Mouse (Mus musculus) ES-Bruce4 (cell line): ENCODE measurements around the gene 5730480H06Rik. TPM values are rescaled to one million over a fixed set of nuclear protein-coding genes. Genes with fewer than 3 reads are reported as not detected.

Experiments
- H3K27ac ChIP-seq: 2 replicates; pipeline ENCODE4 v1.5.1; 2012; ENCODE audit warnings: low read length, inconsistent platforms; ENCODE audit not compliant: insufficient read depth
- H3K27me3 ChIP-seq: 2 replicates; pipeline ENCODE4 v1.6.1; 2012; ENCODE audit warnings: mild to moderate bottlenecking, low read length, inconsistent platforms; ENCODE audit not compliant: control insufficient read depth, poor library complexity, insufficient read depth, severe bottlenecking
- H3K36me3 ChIP-seq: 2 replicates; pipeline ENCODE4 v1.6.1; 2012; ENCODE audit warnings: inconsistent platforms, mild to moderate bottlenecking, low read length, moderate library complexity; ENCODE audit not compliant: control insufficient read depth, poor library complexity, insufficient read depth, severe bottlenecking
- H3K4me1 ChIP-seq: one replicate; pipeline ENCODE4 v1.8.1; 2011; ENCODE audit warnings: low read length; ENCODE audit not compliant: control insufficient read depth, insufficient read depth
- H3K4me3 ChIP-seq: 2 replicates; pipeline ENCODE4 v1.5.1; 2011; ENCODE audit warnings: low read depth, mild to moderate bottlenecking, low read length
- H3K9ac ChIP-seq: 2 replicates; pipeline ENCODE4 v1.6.1; 2012; ENCODE audit warnings: low read depth, mild to moderate bottlenecking, inconsistent platforms; ENCODE audit not compliant: poor library complexity, severe bottlenecking
- H3K9me3 ChIP-seq: replicated peaks from 2 replicates; pipeline ENCODE4 v1.6.1; 2012; ENCODE audit warnings: mild to moderate bottlenecking, low read length, inconsistent platforms; ENCODE audit not compliant: control insufficient read depth, poor library complexity, insufficient read depth, severe bottlenecking
- CTCF ChIP-seq: IDR thresholded peaks from one replicate; pipeline ENCODE4 v1.8.1; 2011; ENCODE audit warnings: low read depth, low read length
- EP300 ChIP-seq: IDR thresholded peaks from 2 replicates; pipeline ENCODE4 v1.6.1; 2011; ENCODE audit warnings: low read depth, low read length; ENCODE audit not compliant: insufficient read depth
- POLR2A ChIP-seq: IDR thresholded peaks from one replicate; pipeline ENCODE4 v1.8.1; 2011; ENCODE audit warnings: low read length; ENCODE audit not compliant: insufficient read depth
- polyA plus RNA-seq: library from polyadenylated mRNA; stranded (reverse); fragments of >200 nt; gene quantifications from 2 replicates; pipeline ENCODE4 v1.2.4, GENCODE M21; 2011; ENCODE audit warnings: low read depth; ENCODE audit not compliant: missing spikeins, insufficient read depth, insufficient read length

5730480H06Rik gene
- polyA plus RNA-seq, 1 experiment, result 24.2 TPM

DNA sequence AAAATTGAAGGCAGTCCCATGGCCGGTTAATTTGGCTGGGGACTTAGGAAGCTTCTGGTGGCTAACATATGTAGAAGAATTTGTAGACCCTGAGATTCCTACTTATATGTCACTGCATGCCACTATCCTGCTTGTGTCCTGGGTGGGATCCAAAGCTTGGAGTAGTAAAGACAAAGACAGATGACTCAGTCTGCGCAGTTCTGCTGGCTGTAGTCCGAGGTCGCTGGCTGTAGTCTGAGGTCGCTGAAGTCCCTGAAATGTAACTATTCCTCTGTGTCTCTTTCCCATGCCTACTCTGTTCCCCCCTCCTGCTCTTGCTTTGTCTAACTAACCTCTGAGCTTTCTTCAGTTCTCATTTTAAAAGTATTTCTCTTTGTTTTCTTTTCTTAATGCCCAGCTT lies 82.6 kb downstream of the 5730480H06Rik start:
- Histone ChIP-seq H3K27ac (no peak overlapping the region), H3K4me1 (no peaks in the 10 kb centered on the region), H3K4me3 (no peak overlapping the region), H3K27me3 (no peaks in the 10 kb centered on the region), H3K9ac (no peak overlapping the region), H3K9me3 (no peaks in the 10 kb centered on the region), H3K36me3 (no peaks in the 10 kb centered on the region)
- TF ChIP-seq EP300, result no peak
- no peak for TF ChIP-seq CTCF
- TF ChIP-seq POLR2A, result no peak

DNA sequence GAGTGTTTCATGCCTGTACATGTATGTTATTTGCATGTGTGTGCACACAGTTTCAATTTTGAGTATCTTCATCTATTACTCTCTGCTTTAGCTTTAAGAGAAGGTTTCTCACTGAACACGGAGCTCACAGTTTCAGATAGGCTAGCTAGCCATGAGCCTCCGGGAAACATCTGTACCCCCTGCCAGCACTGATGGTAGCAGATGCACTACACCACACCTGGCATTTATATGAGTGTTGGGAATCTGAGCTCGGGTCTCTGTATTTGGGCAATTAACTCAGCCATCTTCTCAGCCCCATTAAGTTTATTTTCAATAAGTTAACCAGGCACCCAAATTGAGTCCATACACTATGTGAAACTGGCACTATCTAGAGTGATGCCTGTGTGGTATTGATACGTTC lies 83.7 kb downstream of the 5730480H06Rik start:
- Histone ChIP-seq H3K4me1 (no peaks in the 10 kb centered on the region), H3K4me3 (no peak overlapping the region), H3K27ac (no peak overlapping the region), H3K27me3 (no peaks in the 10 kb centered on the region), H3K9me3 (no peaks in the 10 kb centered on the region), H3K36me3 (no peaks in the 10 kb centered on the region), H3K9ac (no peak overlapping the region)
- TF ChIP-seq CTCF (no peak), EP300 (no peak), POLR2A (no peak)

DNA sequence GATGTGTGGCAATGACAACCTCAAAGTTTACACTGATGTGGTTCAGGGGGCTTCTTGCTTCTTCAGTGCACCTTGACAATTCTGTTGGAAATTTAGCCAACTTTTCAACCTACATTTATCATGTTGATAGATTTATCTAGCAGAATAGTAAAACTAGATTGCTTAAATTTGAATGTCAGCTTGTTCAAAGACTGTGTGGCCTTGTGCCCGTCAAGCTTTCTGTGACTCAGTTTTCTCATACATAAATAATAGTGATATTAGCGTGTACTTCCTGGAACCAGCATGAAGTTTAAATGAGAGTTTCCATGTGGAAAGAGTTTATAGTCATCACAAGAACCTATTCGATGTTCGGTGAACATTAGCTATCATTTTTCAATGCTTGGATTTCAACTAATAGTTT lies 84.5 kb downstream of the 5730480H06Rik start:
- H3K4me3 ChIP-seq, result no peak overlapping the region
- H3K27me3 ChIP-seq, result no peaks in the 10 kb centered on the region
- H3K9ac ChIP-seq, result no peak overlapping the region
- no peaks in the 10 kb centered on the region for H3K36me3 ChIP-seq
- no peaks in the 10 kb centered on the region for H3K9me3 ChIP-seq
- no peak overlapping the region for H3K27ac ChIP-seq
- TF ChIP-seq POLR2A (no peak), CTCF (no peak), EP300 (no peak)
- no peaks in the 10 kb centered on the region for H3K4me1 ChIP-seq

DNA sequence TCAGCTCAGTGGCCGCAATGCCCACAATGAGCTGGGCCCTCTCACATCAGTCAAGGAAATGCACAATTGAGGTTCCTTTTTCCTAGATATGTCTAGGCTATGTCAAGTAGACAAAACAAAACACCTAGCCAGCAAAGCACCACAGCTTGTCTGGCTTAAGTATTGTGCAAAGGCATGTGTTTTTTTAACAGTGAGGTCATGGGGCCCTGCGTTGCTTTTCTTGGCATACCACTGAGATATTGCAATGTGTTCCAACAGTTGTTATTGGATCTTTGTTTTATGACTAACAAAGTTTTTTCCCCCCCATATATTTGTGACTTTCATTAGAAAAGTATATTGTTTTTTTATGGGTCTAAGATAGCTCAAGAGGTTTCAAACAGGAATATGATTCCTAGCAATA lies 92.0 kb downstream of the 5730480H06Rik start:
- H3K27ac ChIP-seq, result no peak overlapping the region
- TF ChIP-seq EP300 (no peak), POLR2A (no peak), CTCF (no peak)
- no peaks in the 10 kb centered on the region for H3K36me3 ChIP-seq
- H3K4me1 ChIP-seq, result no peaks in the 10 kb centered on the region
- H3K27me3 ChIP-seq, result no peaks in the 10 kb centered on the region
- no peak overlapping the region for H3K4me3 ChIP-seq
- H3K9ac ChIP-seq, result no peak overlapping the region
- no peaks in the 10 kb centered on the region for H3K9me3 ChIP-seq

DNA sequence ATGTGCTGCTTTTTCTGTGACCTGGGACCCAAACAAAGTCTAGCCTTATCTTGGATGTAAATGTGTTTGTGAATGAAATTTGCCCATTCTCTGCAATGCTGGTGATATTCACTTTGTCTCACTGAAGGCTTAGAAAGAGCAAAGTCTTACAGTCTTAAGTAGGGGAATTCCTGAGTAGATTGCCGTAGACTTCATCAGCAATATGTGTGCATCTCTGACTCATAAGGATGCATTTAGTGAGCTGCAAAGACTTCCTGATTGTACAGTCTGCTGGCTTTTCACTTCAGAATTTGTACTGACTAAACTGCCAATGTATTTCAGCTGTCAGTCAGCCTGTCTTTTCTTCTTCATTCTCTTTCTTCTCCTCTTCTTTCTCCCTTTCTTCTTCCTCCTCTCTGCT lies 94.2 kb downstream of the 5730480H06Rik start:
- H3K36me3 ChIP-seq, result no peaks in the 10 kb centered on the region
- no peak overlapping the region for H3K27ac ChIP-seq
- no peak overlapping the region for H3K9ac ChIP-seq

DNA sequence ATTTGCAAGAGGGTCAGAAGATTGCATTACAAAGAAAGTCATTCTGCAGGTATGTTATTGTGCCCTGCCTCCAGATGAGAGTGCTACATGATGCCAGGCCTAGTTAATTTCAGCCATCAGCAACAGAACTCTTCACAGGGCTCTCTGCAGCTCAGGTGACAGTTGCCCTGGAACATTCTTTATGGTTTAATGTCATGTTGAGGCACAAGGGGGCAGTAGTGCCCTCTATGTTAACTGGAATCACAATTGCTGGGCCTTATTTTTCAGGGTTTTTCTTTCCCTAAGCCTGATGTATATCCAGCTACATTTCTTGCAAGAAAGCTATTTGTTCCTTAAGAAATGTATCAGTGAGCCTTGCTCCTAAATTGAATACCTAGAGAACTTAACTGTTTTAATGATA lies 102.7 kb downstream of the 5730480H06Rik start:
- Histone ChIP-seq H3K9ac (no peak overlapping the region), H3K36me3 (no peaks in the 10 kb centered on the region), H3K27ac (no peak overlapping the region), H3K4me3 (no peak overlapping the region), H3K4me1 (no peaks in the 10 kb centered on the region), H3K9me3 (no peaks in the 10 kb centered on the region), H3K27me3 (no peaks in the 10 kb centered on the region)
- TF ChIP-seq CTCF (no peak), POLR2A (no peak), EP300 (no peak)

More for the DNA sequence above, 94.2 kb downstream of the 5730480H06Rik start:
- H3K27me3 ChIP-seq, result no peaks in the 10 kb centered on the region
- no peak overlapping the region for H3K4me3 ChIP-seq
- no peaks in the 10 kb centered on the region for H3K9me3 ChIP-seq
- TF ChIP-seq CTCF, result no peak
- TF ChIP-seq EP300, result no peak
- no peak for TF ChIP-seq POLR2A
- H3K4me1 ChIP-seq, result no peaks in the 10 kb centered on the region
